Mouse (Mus musculus) kidney, adult 8-10 months (tissue): Measurements from ENCODE around the gene Atp11a.

Source experiments
- DNase-seq, 2 experiments: peaks; one replicate each; pipeline ENCODE4 v3.0.0; 2022

Atp11a gene

GRCm38 (mm10) chr8:12874194-12874791 is 117.5 kb downstream of the Atp11a start:
- DNase-seq, result peak; percentile 89 to 94

- peak; percentile 39 to 44 for DNase-seq
These were observed 118.2 kb downstream of the Atp11a start for GRCm38 (mm10) chr8:12874971-12875370.

DNA sequence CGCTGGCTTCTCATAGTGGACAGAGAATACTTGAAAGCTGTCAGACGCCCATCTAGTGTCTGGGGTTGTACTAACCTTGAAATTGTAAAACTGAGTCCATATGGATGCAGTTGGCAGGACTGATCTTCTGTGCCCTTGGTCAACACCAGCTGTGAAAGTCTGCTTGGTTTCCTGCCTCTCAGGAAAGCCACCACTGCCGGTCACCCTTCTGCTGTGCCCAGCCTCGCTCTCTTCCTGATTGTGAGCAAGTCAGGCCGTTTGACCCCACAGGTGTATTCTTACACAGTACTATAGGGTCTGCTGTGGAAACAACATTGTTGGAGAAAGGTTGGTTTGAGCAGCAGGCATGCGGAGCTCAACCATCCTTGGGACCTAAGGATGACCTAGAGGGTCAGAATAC is 120.3 kb downstream of the Atp11a start:
- no peak for DNase-seq

DNA sequence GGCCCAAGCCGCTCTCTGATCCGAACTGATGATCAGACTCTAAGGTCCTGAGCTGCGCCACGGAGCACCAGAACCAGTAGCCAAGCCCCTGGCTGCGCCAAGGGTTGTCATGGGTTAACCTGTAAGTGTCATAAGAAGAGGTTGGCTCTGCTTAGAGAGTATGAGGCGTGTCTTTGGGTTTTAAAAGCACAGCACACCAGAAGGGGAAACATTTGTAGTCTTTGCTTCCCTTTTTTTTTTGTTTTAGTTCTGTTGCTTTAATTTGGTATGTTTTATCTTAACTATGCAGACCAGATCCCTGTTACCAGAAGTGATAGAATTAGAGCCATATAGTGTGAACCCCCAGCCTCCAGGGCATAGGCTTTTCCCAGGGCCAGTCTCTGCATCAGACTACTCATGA is 123.3 kb downstream of the Atp11a start:
- no peak for DNase-seq

DNA sequence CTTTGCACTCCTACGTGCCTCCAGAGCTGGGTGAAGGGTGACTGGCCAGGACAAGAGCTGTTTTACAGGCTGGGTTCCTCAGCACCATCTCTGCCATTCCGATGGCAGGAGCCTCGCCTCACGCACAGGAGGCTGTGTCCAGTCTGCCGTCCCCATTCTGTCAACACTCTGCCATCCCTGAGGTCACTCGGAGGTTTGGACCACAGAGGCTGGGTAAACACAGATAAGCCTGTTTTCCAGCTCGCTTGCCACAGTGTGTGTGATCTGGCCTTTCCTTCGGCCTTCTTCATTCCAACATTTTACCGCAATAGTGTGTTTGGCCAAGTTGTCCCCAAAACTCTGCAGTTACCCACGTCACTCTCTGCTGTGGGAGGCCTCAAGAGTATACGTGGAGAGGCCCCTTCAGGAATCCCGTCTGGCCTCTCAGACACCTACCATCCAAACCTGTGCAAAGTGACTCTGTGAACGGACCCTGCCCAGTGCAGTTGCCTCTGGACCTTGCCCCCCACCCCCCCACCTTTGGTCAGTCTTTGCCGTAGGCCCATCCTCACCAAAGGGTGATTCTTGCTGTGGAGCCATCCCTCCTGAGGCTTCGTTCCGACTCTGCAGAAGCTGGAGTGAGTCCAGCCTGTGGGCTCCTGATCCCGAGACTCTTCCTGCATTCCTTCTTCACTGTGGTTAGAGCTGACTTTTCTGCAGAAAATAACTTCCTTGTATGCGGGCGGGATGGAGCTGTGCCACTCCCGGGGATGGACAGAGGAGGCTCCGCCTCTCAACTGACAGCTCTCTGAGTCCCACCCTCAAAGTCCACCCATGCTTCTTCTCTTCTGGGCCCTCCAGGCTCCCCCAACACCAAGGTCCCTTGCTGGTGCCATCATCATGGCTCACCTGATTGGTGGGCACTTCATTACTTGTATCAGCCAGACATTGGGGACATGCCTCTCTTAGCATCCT is 126.5 kb downstream of the Atp11a start:
- DNase-seq, result no peak

DNA sequence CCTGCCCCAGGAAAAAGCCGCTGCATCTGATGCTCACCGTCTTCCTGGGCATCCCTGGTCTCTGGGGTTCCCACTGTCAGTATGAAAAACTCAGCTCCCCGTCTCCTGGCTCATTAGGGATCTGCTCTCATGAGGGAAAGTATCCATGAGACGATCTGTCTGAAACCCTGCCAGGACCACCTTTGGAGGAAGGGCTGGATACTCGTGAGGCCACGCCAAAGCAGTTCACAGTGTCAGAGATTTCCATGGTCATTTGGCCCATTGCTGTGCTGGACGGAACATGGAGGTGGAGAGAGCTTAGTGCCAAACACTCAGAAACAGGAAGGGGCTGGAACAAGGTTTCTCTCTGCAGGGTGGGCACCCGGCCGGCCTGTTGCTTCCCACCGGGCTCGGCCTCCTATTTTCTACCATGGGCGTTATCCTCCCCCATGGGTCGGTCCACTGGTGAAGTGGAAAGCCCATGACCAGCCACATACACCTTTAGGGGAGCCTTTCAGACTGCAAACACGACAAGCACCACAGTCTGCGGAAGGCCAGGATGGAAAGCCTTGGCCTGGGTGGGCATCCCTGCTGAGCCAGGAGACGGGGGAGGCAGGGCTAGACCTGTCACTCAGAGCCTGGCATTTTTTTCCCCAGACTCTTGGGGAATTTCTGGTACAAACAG is 131.1 kb downstream of the Atp11a start:
- no peak for DNase-seq

DNA sequence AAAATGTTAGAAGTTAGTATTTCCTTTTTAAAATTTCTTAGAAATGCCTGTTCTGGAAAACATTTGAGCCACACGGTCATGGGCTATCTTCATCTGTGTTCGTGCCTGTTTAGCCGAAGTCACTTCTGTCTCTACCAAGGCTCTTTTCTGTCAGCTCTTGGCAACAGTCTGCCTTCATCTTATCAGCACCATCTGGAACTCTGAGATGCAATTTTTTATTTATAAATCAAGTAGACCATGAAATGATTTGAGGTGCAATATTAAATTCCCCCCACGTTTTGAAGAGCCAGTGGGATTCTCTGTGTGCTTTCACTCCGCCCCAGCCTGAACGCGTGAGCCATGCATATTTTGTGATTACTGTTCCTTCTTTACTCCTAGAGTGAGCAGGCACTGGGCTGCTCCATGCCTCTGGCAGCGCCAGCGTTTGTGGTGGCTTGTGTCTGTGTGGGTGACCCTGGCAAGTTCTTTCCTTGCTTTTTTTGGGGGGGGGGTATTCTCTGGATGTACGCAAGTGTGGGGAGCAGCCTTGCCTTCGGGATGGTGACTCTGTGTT is 132.3 kb downstream of the Atp11a start:
- no peak for DNase-seq

GRCm38 (mm10) chr8:12892882-12893446 is 136.2 kb downstream of the Atp11a start:
- no peak for DNase-seq

- DNase-seq, result no peak
These were observed 137.2 kb downstream of the Atp11a start for GRCm38 (mm10) chr8:12893797-12894578.

- DNase-seq, result no peak
These were observed 138.1 kb downstream of the Atp11a start for GRCm38 (mm10) chr8:12894783-12895534.

DNA sequence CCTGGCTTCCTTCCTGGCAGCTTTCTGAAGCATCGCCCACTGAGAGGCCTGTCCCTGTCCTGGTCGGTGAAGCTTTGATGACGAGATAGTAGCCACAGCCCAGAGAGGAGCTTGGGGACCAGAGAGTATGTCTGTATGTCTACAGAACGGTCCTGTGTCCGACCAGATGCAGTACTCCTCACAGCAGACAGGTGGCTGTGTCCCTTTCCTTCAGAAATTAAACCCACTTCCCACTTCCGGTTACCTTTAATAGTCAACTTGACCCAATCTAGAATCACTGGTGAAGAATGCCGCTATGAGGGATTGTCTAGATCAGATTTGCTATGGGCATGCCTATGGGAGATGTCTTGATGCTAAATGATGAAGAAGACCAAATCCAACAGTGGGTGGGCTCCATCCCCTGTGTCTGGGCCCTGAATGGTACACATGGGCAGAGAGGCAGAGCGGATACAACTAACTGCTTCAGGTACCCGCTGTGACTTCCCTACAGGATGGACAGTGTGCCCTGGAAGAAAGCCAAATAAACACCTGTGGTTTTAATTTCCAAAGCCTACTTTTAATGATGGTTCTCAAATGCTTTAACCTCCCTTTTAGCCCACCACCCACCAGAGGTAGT is 138.8 kb downstream of the Atp11a start:
- DNase-seq, result no peak

DNA sequence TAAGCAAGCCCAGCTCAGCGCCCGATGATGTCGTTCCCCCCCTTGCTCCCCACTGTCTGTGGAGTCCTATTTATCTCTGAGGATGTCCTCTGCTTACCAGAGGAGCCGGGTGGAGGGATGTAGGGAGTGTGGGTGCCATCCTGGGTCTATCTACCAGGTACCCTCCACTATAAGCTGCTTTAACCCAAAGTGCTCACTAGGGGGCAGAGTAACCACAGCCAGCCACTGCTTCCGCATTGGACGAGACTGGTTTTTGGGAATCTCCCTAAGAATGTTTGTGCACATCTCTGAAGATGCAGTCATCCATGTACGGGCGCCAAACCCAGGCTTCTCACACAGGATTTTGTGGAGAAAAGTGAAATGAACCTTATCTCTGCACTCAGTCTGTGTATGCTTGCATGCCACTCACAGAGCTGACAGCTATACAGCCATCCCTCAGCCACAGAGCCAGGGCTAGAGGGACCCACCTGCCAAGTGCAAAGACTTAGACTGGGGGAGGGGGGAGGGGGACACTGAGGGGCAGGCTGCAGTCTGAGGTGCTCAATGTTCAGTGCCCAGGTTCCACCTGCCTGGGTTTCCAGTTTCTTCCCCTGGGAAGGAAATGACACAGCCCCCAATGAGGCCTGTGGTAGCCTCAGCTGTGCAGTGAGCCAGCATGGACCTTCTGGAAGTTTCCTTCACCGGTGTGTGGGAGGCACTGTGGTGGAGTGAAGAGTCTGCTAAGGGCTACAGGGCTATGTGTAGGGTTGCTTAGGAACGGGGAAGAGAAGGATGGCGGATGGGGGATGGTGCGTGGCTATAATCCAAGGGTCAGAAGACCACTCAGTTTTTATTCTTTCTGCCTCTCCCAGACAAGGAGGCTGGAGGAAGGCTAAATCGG is 139.9 kb downstream of the Atp11a start:
- peak; percentile 43 to 68 for DNase-seq

DNA sequence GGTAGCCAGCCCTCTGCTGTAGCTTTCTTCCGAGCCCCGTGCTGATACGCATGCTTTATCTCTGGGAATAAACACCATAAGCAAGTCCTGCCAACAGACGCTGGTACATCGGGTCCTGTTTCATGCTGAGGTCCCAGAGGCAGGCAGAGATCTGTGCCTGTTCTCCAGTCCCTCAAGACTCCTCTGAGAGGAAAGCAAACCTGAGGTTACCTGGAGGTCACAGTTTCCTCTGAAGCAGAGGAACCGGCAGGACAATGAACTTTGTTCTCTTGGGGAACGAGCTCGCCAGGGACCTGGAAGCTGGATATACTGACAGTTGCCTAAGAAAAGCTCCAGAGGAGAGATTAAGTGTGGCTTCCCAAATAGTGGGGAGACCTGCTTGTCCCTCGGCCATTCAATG is 141.0 kb downstream of the Atp11a start:
- DNase-seq, result peak; percentile 50 to 57

DNA sequence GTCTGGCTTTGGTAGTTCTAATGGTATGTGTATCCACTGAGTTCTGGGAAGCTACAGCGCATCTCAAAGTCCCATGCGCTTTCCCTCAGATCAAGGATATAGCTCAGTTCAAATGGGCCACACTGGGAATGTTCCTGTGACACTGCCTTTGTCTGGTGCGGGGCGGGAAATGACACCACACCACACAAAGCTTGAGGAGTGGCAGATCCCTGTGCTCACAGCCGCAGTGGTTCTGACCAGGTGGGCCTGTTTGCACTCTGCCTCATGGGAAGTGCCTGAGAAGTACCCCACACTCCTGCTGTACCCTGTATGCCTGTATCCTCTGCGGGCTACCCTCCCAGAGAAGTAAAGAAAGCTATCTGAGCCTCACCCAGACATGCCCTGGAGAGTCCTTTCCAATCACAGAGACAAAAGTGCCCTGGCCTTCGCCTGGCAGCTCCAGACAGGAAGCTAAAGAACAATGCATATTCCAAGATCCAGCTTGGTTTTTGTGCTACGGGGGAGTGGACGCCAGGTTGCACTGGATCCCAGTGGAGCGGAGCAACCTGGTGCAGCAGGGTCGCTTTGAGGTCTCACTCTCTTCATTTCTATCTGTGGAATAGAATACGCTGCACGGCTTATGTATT is 147.1 kb downstream of the Atp11a start:
- DNase-seq, result no peak

GRCm38 (mm10) chr8:12905122-12905521 is 148.3 kb downstream of the Atp11a start:
- DNase-seq, result no peak

- peak; percentile 39 to 69 for DNase-seq
These were observed 148.9 kb downstream of the Atp11a start for GRCm38 (mm10) chr8:12905599-12906321.

DNA sequence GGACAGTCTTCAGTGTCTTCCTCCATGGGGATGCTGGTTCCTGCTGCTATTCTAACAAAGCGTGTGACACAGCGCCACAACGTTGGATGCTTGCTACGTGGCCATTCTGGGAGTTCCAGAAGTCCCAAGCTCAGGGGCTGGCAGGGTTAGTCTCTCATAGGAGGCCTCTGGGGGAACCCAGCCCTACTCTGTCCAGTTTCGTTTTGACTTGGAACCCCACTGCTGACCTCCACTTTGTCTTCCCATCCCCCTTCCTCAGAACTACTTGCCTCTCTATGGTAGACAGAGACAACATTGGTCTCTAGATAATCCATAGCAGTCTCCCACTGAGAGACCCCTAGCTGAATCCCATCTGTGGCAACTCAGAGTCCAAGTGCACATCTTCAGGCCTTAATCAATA is 149.8 kb downstream of the Atp11a start:
- DNase-seq, result no peak

DNA sequence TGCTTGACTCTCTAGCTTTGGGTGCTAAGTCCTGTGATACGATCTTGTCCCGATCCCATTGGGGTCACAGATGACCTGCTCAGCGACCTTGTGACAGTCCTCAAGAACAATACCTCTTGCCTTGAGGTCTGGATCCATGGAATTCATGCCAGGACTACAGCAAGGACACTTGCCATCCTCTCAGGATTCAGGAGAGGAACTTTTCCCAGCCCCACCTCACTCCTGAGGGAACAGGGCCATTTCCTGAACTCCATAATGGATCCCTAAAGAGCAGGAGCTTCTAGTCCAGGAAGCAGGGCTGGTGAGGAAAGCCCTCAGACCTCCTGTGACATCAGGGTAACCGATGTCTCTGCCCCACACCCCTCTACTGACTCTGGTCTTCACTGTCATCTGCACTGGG is 150.9 kb downstream of the Atp11a start:
- no peak for DNase-seq

- peak; percentile 88 to 90 for DNase-seq
These were observed 155.2 kb downstream of the Atp11a start for GRCm38 (mm10) chr8:12912011-12912410.
